Mouse (Mus musculus) midbrain, embryonic 11.5 days (tissue): ENCODE results near the gene Myh10. TPM values are rescaled to one million over a fixed set of nuclear protein-coding genes. Genes with fewer than 3 reads are reported as not detected.

Experiments used
- ATAC-seq: fragments of 200-750 bp; cut with Nextera tagmentation; 2 replicates; pipeline ENCODE4 v1.8.0; 2017; ENCODE audit warnings: moderate TSS enrichment, moderate library complexity; ENCODE audit not compliant: low FRiP score
- DNase-seq: peaks from one replicate; pipeline ENCODE4 v3.0.0; 2015; ENCODE audit warnings: low spot score; ENCODE audit errors: missing footprints
- H3K27ac ChIP-seq: fragments of 300-500 bp; sonication (generic); 2 replicates; pipeline ENCODE4 v1.5.1; 2014; ENCODE audit warnings: low read depth, low read length
- H3K27me3 ChIP-seq: fragments of 300-500 bp; sonication (generic); 2 replicates; pipeline ENCODE4 v1.6.1; 2014; ENCODE audit warnings: mild to moderate bottlenecking, low read length, moderate library complexity, mixed read lengths; ENCODE audit not compliant: control insufficient read depth, insufficient read depth
- H3K36me3 ChIP-seq: fragments of 300-500 bp; sonication (generic); 2 replicates; pipeline ENCODE4 v1.6.1; 2014; ENCODE audit warnings: mild to moderate bottlenecking, low read length, moderate library complexity, mixed read lengths; ENCODE audit not compliant: control insufficient read depth, insufficient read depth
- H3K4me1 ChIP-seq: fragments of 300-500 bp; sonication (generic); 2 replicates; pipeline ENCODE4 v1.6.1; 2014; ENCODE audit warnings: low read length; ENCODE audit not compliant: control insufficient read depth, insufficient read depth
- H3K4me2 ChIP-seq: fragments of 300-500 bp; sonication (generic); 2 replicates; pipeline ENCODE4 v1.6.1; 2014; ENCODE audit warnings: mild to moderate bottlenecking, moderate library complexity
- H3K4me3 ChIP-seq: fragments of 300-500 bp; sonication (generic); 2 replicates; pipeline ENCODE4 v1.5.1; 2014; ENCODE audit warnings: low read depth, low read length
- H3K9ac ChIP-seq: fragments of 300-500 bp; sonication (generic); 2 replicates; pipeline ENCODE4 v1.6.1; 2014; ENCODE audit warnings: low read length
- H3K9me3 ChIP-seq: fragments of 300-500 bp; sonication (generic); 2 replicates; pipeline ENCODE4 v1.6.1; 2016; ENCODE audit warnings: low read length; ENCODE audit not compliant: control insufficient read depth
- WGBS: fragments of 180-500 bp; shearing (Covaris S2); extraction: QIAGEN DNeasy Blood & Tissue Kit; methylation state at CpG from one replicate; pipeline ENCODE4 v1.1.7; 2014; 5-methylcytosine and 5-hydroxymethylcytosine counted together
- polyA plus RNA-seq: library from polyadenylated mRNA; unstranded; fragments of >200 nt; fragmentation: Nextera tagmentation; extraction: Ambion mirVana; gene quantifications from 2 replicates; pipeline ENCODE4 v1.2.1, GENCODE M21; 2014

Myh10 gene
- polyA plus RNA-seq, 1 experiment from 2014 or later, result 141 TPM

DNA sequence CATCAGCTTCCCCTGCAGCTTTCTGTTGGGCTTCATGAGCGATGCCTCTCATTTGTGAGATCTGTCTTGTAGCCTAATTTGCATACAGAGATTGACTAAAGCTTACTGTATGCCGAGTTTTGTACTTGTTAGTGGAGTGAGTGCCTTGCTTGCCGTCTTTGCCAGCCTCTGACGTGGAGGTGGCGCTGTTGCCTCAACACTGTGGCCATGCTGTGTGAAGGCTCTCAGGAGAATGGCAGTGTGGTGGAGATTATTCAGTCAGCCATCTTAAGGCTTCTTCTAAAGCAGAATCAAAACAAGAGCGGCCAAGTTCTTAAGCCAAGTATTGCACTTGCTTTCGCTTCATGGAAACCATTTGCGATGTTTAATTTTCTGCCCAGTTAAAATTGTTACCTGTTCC, 59.6 kb downstream of the Myh10 start:
- Histone ChIP-seq H3K36me3 (peaks cover 12% of the 10 kb centered on the region; the same call in 1 of the 2 replicates), H3K9ac (no peak overlapping the region), H3K4me3 (no peak overlapping the region), H3K4me1 (peaks cover 3% of the 10 kb centered on the region; the same call in 1 of the 2 replicates), H3K9me3 (no peaks in the 10 kb centered on the region), H3K27me3 (no peaks in the 10 kb centered on the region), H3K27ac (no peak overlapping the region), H3K4me2 (no peak overlapping the region)
- ATAC-seq (no peak), DNase-seq (no peak)
- WGBS, result 85% methylated on average over 8 of the region's 8 CpGs

DNA sequence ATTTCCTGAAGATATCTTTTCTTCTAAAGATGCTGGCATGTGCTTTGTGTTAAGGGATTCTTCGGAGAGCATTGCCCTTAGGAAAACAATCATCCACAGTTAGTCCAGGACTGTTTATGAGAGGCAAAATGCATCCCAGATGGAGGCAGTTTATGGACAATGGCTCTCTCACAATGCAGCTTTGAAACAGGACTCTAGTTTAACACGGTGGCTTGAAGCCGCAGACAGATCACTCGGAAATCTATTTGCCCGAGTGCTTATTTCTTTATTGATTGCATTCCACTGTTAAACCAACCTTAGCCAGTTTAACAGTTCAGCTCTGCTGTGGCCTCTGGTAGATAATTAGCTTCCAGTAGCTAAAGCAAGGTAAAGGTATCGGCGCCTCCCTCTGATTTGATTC, 62.9 kb downstream of the Myh10 start:
- WGBS, result 61% methylated on average over 7 of the region's 7 CpGs
- H3K27me3 ChIP-seq, result no peaks in the 10 kb centered on the region
- peaks cover 3% of the 10 kb centered on the region; the same call in 1 of the 2 replicates for H3K4me1 ChIP-seq
- H3K27ac ChIP-seq, result peak overlapping the region; percentile 10; the same call in 1 of the 2 replicates
- no peak for DNase-seq
- H3K36me3 ChIP-seq, result peaks cover 3% of the 10 kb centered on the region; the same call in 1 of the 2 replicates
- H3K9ac ChIP-seq, result no peak overlapping the region
- ATAC-seq, result no peak
- H3K4me3 ChIP-seq, result no peak overlapping the region
- H3K4me2 ChIP-seq, result no peak overlapping the region
- H3K9me3 ChIP-seq, result no peaks in the 10 kb centered on the region

DNA sequence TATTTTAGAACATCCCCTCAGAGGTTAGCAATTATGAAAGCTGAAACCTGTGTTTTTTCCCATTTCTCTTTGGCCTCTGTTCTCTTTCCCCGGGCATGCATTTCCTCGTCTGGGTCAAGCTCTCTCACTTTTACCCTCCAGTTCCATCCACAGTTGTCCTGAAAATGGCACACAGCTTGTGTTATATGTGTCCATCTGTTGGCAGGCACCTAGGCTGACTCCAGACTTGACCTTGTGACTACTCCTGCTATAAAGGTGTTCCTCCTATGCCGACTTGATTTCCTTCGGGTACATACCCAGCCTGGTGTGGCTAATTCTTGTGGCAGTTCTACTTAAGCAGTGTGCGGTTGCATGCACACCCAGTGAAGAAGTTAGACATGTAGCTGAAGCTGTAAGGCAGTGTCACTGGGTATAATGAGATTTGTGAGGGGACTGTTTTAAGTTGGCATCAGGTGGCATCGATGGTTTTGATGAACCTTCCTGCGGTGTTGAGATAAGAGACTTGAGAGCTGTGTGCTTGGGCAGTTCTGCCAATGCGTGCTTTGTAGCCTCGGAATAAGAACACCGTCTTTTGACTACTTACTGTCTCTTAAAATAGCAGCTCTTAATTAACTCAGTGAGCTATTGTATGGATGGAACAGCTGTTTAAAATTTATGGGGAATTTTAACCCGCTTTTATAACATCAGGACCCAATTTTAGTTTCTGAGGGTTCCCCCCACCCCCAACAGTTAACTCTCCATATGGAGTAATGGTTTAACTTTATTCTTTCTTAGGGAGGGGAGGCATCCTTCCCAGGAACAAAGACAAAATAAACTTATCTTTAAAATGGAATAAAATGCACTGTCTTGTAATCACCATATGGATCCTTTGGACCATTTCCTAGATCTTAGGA, 65.3 kb downstream of the Myh10 start:
- H3K4me1 ChIP-seq, result peaks cover 3% of the 10 kb centered on the region; the same call in 1 of the 2 replicates
- H3K36me3 ChIP-seq, result peaks cover 3% of the 10 kb centered on the region; the same call in 1 of the 2 replicates
- H3K27ac ChIP-seq, result no peak overlapping the region
- no peaks in the 10 kb centered on the region for H3K9me3 ChIP-seq
- H3K4me2 ChIP-seq, result no peak overlapping the region
- ATAC-seq, result no peak
- WGBS, result 87% methylated on average over 11 of the region's 11 CpGs
- H3K9ac ChIP-seq, result no peak overlapping the region
- H3K4me3 ChIP-seq, result no peak overlapping the region
- no peaks in the 10 kb centered on the region for H3K27me3 ChIP-seq
- DNase-seq, result no peak

DNA sequence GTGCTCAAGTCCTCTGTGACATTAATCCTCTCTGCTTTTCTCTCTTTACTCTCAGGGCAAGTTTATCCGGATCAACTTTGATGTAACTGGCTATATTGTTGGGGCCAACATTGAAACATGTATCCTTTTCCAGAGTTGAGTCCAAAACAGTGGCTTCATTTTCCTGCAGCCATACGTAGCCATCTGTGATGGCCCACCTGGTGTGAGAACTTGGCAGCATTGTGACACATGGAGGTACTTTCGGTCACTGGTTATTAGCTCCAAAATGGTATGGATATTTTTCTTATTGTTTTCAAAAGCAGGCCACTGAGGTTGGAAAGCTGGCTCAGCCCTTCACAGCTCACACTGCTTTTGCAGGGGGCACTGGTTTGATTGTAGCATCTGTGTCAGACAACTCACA, 68.3 kb downstream of the Myh10 start:
- DNase-seq (no peak), ATAC-seq (no peak)
- no peak overlapping the region for H3K4me3 ChIP-seq
- no peaks in the 10 kb centered on the region for H3K27me3 ChIP-seq
- peaks cover 10% of the 10 kb centered on the region for H3K36me3 ChIP-seq
- no peaks in the 10 kb centered on the region for H3K9me3 ChIP-seq
- H3K4me1 ChIP-seq, result no peaks in the 10 kb centered on the region
- H3K9ac ChIP-seq, result no peak overlapping the region
- WGBS, result 90% methylated on average over 3 of the region's 3 CpGs
- no peak overlapping the region for H3K4me2 ChIP-seq
- H3K27ac ChIP-seq, result no peak overlapping the region

DNA sequence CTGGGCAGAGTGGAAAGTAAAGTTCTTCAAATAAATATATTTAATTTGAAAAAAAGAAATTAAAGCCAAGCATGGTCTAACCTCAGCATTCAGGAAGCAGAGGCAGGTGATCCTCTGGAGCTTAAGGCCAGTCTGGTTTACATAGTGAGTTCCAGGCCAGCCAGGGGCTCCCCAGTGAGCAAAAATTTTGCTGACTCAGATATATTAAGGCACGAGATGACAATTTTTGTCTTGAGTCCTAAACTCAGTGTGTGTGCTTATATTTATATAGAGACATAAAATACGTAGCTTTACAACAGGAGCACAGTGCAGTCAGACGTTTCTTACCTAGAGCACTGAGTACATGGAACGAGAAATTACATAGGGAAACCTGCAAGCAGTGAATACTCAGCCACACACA, 69.8 kb downstream of the Myh10 start:
- Histone ChIP-seq H3K9me3 (no peaks in the 10 kb centered on the region), H3K27ac (no peak overlapping the region), H3K9ac (no peak overlapping the region), H3K4me2 (no peak overlapping the region), H3K36me3 (peaks cover 19% of the 10 kb centered on the region), H3K4me1 (no peaks in the 10 kb centered on the region), H3K4me3 (no peak overlapping the region), H3K27me3 (no peaks in the 10 kb centered on the region)
- WGBS, result 93% methylated on average over 4 of the region's 4 CpGs
- ATAC-seq, result no peak
- no peak for DNase-seq

DNA sequence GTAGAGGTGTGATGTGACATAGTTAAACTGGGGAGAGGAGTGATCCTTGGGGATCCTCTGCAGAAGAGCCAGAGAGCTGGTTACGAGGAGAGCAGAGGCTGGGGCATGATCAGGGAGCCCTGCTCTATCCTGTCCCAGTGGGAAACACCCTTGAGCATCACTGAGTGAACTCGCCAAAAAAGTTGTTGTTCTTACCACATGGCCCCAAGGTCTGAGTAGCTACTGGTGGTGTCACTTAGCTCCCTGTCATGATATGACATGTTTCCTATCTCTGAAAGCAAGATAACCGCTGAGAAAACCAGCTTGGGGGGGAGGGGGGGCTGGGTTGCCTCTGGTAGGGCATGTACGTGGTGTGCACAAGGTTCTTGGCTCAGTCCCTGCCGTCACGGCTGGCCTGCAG, 70.3 kb downstream of the Myh10 start:
- no peaks in the 10 kb centered on the region for H3K4me1 ChIP-seq
- H3K4me2 ChIP-seq, result no peak overlapping the region
- H3K27me3 ChIP-seq, result no peaks in the 10 kb centered on the region
- no peak overlapping the region for H3K27ac ChIP-seq
- H3K36me3 ChIP-seq, result peaks cover 22% of the 10 kb centered on the region
- H3K9ac ChIP-seq, result no peak overlapping the region
- ATAC-seq, result no peak
- DNase-seq, result no peak
- 84% methylated on average over 6 of the region's 6 CpGs for WGBS
- H3K9me3 ChIP-seq, result no peaks in the 10 kb centered on the region
- H3K4me3 ChIP-seq, result no peak overlapping the region

DNA sequence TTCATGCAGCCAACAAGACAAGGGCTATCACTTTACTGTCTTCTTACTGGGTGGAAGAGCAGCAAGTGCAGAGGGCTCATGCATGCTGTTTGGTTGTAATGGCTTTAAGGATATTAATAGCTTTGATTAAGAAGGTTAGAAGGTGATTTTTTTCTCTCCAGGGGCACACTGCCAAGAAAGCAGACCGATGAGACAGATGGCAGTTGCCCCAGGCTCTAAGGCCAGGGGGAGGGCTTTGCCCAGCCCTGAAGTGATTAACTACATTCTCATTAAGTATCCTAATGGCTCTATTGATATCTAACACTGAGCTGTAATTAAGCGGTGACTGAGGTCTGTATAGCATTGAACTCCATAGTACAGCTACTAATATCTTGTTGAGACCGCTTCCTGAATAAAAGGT, 73.3 kb downstream of the Myh10 start:
- DNase-seq (no peak), ATAC-seq (no peak)
- peaks cover 30% of the 10 kb centered on the region for H3K36me3 ChIP-seq
- H3K27me3 ChIP-seq, result no peaks in the 10 kb centered on the region
- no peak overlapping the region for H3K27ac ChIP-seq
- no peak overlapping the region for H3K9ac ChIP-seq
- H3K4me2 ChIP-seq, result no peak overlapping the region
- 89% methylated on average over 3 of the region's 3 CpGs for WGBS
- no peak overlapping the region for H3K4me3 ChIP-seq
- no peaks in the 10 kb centered on the region for H3K9me3 ChIP-seq
- no peaks in the 10 kb centered on the region for H3K4me1 ChIP-seq

DNA sequence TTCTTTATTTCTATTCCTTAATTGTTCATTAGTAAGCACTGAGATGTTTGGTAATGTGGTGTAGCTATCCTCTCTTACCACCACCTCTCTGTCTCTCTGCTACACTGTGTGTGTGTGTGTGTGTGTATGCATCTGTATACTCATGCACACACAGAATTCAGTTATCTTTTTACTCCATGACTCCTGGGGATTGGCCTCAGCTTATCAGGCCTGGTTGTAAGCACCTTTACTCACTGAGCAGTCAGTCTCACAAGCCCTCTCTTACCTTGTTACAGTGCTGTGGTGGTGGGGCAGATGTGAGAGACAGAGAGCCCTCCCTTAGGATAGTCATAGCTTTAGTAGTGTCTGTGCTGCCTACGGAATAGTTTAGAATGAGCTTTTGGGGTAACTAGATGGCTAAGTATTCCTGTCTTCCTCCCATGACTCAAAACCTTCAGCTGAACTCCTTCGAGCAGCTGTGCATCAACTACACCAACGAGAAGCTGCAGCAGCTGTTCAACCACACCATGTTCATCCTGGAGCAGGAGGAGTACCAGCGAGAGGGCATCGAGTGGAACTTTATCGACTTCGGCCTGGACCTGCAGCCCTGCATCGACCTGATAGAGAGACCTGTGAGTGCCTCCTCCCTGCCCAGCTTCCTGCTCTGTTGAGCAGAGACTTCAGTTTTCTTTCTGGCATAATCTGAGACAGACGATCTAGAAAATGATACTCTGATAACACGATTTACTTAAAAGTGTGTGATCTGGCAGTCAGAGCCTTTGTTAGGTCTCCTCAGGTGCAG, 76.6 kb downstream of the Myh10 start:
- Histone ChIP-seq H3K9ac (no peak overlapping the region), H3K4me2 (no peak overlapping the region), H3K36me3 (peaks cover 40% of the 10 kb centered on the region), H3K27me3 (no peaks in the 10 kb centered on the region), H3K9me3 (no peaks in the 10 kb centered on the region), H3K4me3 (no peak overlapping the region), H3K4me1 (no peaks in the 10 kb centered on the region), H3K27ac (no peak overlapping the region)
- no peak for ATAC-seq
- no peak for DNase-seq
- WGBS, result 94% methylated on average over 10 of the region's 10 CpGs
